Mouse (Mus musculus): ENCODE results near the gene Mapk9. TPM values are rescaled to one million over a fixed set of nuclear protein-coding genes. Genes with fewer than 3 reads are reported as not detected.
A peak's percentile ranks its signal among the peaks of the same experiment; 100 is the strongest.

Mapk9 gene
- polyA plus RNA-seq, 1 experiment from 2014 or later, result 44.5 TPM

DNA sequence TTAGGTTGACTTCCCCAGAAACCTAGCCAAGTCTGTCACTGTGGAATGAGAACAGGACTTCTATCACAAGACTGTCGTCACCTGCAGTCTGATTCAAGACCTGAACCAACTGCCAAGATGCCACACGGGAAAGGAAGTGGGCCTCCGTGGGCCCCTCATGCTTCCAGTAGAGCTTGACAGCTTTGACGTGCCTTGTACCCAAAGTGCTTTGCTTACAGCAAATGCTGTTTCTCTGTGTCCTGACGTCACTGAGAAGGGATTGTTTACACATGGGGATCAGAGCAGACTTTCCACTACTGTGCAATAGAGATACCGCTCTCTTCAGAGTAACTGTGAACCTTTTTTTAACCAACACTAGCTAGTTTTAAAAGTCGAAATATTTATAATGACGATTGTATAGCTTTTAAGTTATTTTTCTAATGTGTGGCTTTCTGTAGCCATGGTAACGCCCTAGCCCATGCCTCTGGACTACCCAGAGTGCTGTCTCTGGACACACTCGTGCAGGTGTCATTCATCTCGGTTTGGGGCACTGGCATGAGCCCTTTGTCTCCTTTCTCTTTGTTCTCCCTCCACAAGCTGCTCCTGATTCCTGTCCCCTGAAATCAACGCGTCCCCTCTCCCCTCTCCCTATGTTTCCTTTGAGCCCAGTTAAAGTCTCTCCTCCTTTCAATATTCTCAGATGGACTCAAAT lies 8.7 kb upstream of the Mapk9 start:
- peak; percentile 92 for DNase-seq (ENCODE audit: low spot score)

DNA sequence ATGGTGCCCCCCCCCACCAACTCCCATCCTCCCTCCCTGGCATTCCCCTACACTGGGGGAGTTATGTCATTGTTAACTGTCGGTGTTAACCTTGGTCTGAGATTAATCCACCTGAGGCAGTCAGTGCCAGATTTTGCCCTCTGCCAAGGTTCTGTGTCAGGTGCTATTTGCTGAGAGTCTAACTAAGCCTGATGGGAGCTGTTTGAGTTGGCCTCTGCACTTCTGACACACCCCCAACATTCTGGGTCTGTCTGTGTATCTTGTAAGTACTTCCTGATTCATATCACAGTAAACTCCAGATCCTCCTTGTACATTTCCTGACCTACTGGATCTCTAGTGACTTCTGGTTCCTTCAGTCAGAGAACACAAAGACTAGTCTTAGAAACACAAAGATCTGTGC lies 5.9 kb upstream of the Mapk9 start:
- no peak for DNase-seq (ENCODE audit: low spot score)

DNA sequence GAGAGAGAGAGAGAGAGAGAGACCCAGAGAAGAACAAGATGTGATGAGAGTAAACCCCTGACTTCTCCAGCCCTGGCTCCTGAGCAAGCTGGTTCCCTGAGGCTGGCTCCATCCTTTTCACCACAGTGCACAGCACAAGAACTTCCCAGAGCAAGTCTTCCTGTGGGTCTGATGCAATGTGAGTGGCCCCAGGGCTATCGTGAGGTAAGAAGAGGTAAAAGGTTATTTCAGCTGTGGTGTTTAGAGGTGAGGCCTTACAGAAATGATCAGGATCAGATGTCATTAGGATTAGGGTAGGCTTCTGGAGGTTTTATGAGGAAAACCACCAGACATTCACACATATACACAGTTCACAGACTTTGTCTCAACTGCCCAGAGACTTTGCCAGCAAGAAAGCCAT lies 4.7 kb upstream of the Mapk9 start:
- no peak for DNase-seq (ENCODE audit: low spot score)

DNA sequence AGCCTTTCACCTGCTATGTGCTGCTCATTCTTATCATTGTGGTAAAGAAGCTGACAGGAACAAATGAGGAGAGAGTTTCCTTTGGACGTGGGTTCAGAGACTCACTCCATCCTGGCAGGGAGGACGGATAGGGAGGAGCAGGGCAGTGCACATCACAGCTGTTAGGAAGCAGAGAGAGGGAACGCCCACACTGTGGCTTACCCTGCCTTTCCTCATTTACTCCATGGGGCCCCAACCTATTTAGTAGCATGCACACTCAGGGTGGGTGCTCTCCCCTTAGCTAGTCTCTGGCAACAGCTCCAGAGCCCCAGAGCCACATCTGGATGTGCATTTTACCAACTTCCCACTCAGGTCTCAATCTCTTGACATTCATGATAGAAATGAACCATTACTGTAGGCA lies 3.8 kb upstream of the Mapk9 start:
- peak; percentile 41 for DNase-seq (ENCODE audit: low spot score)

DNA sequence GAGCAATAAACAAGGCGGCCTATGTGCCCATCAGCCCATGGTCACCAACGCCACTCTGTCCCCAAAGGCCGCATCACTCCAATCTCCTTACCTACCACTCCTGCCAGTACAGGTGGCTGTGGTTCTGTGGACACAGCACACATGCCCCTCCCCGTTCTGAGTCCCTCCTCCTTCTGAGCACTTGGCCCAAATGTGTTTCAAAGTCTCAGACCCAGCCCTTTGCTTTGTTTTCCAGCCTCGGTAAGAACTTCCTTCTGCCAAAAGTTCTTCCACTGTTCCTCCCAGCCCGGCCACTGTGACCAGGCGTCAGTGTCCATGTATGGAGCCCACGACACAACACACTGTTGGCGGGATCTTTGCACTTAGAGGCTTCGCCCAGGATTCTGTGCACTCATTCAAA lies 2.2 kb upstream of the Mapk9 start:
- no peak for DNase-seq (ENCODE audit: low spot score)

DNA sequence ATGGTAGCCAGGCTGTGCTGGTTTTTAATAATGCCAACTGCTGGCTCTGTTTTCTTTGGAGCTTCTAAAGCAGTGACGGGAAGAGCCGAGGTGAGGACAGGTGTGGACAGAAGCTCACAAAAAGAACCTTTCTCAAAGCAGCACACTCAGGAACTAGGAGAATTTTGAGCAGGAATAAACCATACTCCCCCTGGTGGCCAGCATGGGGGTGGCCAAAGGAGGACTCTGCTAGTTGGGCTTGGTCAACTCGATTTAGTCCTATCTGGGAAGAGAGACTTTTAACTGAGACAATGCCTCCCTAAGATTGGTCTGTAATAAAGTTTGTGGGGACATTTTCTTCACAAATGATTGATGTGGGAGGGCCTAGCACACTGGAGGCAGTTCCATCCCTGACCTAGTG lies 1.6 kb upstream of the Mapk9 start:
- peak; percentile 59 for DNase-seq (ENCODE audit: low spot score)

DNA sequence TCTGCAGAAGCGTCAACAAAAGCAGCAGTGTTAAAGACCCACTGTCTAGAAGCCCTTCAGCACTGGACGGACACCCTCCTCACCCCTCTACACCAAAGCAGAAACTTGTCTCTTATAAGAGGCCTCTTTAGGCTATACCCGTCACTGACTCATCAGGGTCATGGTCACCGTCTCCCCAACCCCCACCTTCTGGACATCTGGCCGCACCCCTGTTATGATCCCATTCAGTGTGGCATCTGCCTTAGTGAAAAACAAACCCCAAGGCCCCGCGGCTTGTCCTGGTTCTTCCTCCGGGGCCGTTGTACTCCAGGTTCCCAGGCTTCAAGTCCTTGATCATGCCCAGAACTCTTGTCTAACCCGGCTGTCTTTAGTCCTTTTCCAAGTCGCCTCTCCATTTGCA lies 593 bp upstream of the Mapk9 start:
- no peak for DNase-seq (ENCODE audit: low spot score)

DNA sequence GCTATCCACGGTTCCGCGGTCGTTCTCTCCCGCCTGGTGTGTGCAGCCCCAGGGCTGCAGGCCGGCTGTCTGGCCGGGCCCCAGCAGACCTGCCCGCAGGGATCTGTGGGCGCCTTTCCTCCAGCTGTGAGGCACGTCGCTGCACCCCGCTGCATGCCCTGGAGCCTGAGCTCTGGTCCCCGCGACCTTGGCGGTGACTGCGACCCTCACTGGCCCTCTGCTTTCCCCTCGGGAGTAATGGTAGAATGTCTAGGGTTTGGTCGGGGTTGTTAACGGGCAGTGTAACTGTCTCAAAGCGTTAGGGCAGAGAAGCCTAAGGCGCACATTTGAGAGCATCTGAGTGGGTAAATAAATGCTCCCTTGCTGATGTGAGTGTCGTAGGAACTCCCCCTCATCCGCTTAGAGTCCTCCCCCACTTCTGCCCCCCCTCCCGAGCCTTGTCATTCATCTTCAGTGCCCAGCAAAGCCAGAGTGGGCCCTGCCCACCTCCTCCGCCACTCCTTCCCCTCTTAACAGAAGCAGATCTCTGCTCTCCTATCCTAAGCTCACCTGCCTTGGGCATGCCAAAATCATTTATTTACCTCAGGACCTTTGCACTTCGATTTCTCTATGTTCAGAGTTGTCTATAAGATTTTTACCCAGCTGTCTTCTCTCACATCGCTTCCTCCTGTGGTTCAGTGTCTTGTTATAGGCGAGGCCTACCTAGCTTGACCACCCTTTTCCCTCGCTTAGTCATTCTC lies 690 bp downstream of the Mapk9 start:
- DNase-seq (ENCODE audit: low spot score), result peak; percentile 51

DNA sequence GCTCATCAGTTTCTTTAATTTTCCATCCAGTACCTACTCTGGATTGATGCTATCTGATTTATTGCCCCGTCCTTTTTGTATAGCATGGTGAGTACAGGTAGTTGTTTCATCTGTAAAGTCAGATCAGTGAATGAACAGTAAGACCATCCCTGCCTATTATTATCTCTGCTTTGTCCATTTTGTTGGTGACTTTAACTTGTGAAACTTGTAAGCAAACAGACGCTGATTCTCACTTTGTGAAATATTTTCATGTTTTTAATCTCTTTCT lies 1.2 kb downstream of the Mapk9 start:
- no peak for DNase-seq (ENCODE audit: low spot score)

DNA sequence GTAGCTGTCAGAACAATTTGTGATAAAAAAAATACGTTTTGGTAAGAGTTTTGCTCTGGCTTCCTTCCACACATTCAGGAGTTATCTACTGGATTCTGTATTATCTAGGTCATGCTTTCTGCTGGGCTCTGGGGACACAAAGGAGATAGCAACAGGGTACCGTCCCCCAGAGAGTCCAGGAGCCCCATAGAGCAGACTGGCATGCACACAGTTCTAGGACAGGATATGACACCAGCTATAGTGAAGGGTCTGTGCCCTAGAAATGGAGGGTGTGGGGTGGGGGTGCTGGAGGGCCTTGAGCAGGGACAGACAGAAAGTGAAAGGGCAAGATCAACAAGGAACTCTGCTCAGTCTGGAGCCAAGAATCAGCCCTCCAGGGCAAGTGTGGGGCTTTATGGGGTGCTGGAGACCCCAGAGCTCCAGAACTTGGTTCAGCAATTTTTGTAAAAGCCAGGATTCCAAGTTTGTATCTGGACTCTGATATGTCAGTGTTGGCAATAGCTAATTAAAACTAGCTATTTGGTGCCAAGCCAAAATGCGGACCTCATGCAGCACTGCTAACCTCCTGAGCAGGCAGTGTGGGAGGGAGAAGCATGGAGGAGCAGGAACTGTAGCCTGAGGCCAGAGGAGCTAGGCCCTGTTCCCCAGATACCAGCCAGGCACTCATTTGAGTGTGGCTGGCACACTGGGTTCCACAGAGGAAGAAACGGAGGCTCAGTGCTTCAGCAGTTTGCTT lies 1.7 kb downstream of the Mapk9 start:
- DNase-seq (ENCODE audit: low spot score), result no peak

DNA sequence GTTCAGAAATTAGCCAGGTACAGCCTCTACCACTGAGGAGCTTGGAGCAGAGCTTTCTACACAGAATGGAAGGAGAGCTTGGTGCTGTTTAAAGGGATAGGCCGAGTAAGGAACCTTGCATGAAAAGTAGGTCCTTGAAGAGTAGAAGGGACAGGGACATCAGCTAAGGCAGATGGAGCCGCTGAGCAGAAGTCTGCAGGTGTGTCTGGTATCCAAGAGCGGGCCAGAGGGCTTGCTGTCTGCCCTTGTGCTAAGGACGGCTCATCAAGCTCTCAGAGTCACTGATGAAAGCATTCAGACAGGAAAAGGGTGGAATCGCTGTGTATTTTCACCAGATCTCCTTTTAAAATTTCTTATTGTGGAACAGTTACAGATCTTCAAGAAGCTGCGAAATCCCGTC lies 3.8 kb downstream of the Mapk9 start:
- DNase-seq (ENCODE audit: low spot score), result no peak

DNA sequence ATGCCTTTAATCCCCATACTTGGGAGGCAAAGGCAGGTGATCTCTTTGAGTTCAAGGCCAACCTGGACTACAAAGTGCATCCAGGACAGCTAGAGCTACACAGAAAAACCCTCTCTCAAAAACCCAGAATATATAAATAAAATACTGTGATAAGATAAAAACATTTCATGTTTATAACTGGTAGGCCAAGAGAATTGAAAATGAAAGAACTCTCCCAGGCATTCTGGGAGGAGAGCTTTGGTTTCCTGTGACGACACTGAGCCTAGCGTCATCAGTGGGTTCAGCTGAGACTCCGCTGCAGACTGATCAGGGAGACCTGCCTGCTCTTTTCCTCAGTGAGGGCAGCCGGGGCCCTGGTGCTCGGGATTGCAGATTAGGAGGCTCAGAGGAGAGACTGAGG lies 8.6 kb downstream of the Mapk9 start:
- DNase-seq (ENCODE audit: low spot score), result no peak

DNA sequence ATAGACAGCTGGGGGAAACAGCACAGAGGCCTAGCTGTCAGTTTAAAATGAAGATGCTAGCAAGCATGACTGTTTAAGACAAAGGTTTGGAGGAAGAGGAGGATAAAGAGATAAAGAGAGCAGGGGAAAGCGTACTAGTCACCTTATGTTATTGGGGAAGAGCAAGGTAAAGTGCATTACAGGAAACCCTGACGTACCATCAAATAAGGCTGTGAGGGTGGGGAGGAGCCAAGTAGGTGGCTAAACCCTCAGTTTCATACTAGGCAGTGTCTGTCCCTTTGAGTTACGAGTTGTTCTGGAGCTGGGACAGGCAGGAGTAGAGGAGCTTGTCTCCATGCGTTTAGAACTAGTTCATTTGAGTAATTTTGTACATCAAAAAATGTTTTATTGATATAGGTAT lies 14.6 kb downstream of the Mapk9 start:
- no peak for DNase-seq (ENCODE audit: low spot score)

DNA sequence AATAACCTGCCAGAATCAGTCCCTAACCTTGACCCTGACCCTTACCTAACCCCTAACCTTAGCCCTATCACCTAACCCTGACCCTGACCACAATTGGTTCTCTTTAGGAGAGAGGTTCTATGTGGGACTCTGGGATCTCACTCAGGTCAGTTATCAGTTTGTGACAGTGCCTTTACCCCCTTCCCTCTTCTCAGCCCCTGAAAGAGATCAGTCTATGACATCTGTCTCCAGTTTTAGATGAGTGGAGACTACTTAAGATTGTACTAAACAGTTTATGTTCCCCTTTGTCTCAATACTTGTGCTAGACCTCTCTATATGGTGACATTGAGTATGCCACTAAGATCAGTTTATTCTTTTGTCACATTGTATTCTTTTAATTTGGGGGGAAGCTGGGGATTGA lies 17.4 kb downstream of the Mapk9 start:
- DNase-seq (ENCODE audit: low spot score), result no peak

DNA sequence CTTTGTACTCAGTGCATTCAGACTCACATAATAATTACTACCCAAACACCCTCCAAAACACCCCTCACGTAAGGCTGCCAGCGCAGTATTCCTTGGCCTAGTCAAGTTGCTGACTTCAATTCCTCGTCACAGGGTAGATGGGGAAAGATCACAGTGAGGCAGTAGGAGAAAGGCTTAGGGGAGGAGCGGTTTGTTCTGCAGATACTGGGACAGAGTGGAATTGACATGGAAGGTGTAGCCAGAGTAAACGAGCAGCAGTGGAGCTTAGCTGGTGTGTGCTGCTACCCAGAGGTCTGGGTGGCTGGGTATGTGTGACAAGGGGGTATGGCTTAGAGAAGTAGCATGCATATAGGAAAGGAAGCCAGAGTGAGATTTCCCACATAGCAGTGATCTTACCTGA lies 20.8 kb downstream of the Mapk9 start:
- no peak for DNase-seq (ENCODE audit: low spot score)

DNA sequence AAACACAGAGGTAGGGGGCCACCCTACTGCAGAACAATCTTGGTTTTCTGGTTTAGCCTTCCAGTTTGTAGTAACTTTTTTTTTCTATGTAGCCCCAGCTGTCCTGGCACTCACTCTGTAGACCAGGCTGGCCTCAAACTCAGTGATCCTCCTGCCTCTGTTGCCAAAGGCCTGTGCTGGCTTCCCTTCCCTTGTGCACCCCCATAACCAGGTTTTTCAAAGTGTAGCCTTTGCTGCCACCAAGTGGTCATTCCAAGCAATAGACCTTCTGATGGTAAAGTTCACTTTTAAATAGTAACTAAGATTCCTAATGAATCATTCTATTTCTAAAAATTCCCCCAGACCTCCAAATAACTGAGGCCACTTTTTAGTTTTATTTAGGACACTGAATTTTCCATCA lies 23.2 kb downstream of the Mapk9 start:
- DNase-seq (ENCODE audit: low spot score), result peak; percentile 72

DNA sequence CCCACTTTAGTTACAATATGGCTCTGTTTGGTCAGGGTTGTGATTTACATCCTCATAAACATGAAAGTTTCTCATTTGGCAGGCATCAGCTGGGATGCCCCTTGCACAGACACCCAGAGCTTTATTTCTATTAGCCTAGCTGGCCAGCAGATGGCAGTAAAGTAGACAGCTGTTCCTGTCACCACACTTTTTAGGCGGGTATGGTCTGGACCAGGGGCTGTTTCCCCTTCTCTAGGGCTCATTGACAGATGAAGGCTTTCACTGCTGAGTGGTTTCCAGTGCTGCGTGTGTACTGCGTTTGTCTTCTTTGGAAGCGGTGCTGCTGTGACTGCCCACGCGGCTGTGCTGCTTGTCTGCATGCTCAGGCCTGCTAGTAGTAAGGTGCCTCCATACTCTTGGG lies 25.4 kb downstream of the Mapk9 start:
- DNase-seq (ENCODE audit: low spot score), result peak; percentile 46

DNA sequence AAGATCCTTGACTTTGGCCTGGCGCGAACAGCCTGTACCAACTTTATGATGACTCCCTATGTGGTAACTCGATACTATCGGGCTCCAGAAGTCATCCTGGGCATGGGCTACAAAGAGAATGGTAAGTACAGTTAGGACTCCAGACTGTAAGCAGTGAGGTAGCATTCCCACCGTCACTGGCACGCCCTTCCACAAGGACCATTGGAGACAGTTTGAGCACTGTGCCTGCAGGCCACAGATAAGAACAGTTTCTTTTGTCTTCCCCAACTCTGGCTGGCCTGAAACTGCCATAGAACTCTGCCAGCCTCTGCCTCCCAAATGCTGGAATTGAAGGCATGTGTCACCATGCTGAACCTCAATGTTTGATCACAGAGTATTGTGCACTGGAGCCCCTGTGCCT lies 26.2 kb downstream of the Mapk9 start:
- DNase-seq (ENCODE audit: low spot score), result no peak

DNA sequence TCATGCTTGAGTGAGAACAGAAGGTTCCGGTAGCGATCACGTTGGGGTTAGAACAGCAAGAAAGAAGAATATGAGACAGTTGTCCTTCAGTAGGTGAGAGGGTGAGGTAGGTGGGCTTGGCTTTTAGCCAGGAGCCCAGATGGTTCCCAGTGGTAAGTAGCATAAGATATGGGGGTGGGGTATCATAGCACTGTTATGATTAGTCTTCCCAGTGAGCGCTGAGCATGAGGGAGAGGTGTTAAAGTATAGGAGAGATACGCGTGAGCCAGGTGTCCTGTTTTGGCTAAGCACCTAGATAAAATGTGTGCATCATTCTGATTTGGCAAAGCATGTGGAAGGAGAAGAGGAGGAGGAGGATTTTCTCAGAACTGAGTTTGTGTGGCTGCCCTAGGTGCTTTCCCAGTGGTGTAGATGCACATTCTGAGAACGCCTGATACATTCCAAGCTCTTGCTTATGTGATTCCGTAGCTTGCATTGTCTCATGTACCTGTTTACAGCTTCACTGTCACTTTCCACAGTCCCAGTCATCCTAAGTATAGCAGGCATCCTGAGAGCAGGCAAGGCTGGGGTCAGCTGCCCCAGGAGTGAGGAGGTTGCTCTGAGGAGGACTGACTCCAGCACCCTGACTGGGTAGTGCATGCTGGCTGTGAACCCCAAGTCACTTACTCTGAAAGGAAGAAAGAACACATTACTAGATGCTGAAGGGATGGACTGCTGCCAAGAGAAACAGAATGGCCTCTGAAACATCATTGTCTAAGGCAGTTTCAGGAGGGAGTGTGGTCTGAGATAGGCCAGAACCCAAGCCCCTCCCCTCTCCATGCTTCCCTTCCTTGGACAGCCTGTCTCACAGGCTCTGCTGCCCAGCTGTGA lies 30.6 kb downstream of the Mapk9 start:
- no peak for DNase-seq (ENCODE audit: low spot score)

DNA sequence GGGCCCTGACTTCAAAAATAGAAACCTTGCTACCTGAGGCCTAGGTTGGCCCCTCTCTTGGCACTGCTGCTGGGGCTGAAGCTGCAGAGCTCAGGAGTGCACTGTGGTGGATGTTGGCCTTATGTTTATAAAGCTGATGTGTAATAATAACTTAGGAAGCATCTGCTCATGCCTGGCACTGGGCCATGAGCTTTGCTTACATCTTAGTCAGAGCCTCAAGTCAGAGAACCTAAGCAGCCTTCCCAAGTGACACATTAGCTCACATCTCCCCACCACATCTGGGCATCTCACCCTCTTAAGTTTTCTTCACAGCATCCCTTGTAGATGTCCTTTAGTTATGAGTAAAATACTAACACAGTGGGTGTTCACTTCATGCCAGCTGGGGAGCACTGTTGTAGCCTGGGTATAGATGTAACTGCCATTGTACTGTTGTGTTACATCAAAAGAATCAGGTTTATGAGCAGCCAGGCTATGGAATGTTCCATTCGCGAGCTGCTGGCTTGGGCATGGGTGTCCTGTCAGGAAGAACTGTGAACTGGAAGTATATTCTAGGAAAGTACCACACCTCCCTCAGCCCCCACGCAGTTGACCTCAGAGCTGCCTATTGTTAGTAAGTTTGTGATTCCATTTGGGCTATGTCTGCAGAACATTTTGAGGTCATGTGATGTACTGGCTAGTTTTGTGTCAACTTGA lies 33.5 kb downstream of the Mapk9 start:
- no peak for DNase-seq (ENCODE audit: low spot score)

DNA sequence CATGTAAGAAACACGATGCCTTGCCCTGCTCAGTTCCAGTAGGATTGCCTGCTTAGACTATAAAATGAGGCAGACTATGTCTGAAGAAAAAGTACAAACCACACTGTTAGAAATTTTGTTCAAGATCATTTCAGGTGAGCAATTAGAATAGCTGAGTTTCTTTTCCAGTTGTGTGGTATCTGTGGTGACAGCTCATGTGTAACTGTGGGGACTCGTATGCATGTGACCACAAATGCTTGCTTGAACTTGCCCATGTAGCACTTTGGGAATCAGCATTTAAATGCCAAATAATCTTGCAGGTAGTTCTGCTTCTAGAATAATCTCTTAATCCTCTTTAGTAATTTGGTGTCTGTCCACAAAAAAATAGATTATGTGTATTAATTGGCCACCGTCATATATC lies 36.8 kb downstream of the Mapk9 start:
- DNase-seq (ENCODE audit: low spot score), result no peak
